Mouse (Mus musculus): ENCODE measurements around the gene Clec11a. TPM values are rescaled to one million over a fixed set of nuclear protein-coding genes. Genes with fewer than 3 reads are reported as not detected.

The Clec11a gene
- polyA plus RNA-seq, 1 experiment: 0.87 TPM

GRCm38 (mm10) chr7:44350957-44351711 lies 44.4 kb upstream of the Clec11a start:
- peak overlapping the region; percentile 45 for H3K4me3 ChIP-seq (ENCODE audit: low read depth, low read length)
- no peaks in the 10 kb centered on the region for H3K36me3 ChIP-seq (ENCODE audit: control insufficient read depth, insufficient read depth, low read length, poor library complexity, severe bottlenecking)
- TF ChIP-seq CTCF (IDR thresholded peaks at IDR 0.05; ENCODE audit: low read depth, low read length) (peak; percentile 35), POLR2A (IDR thresholded peaks at IDR 0.05; ENCODE audit: insufficient read depth, low read length) (no peak)
- H3K9ac ChIP-seq (ENCODE audit: low read depth, poor library complexity, severe bottlenecking): peak overlapping the region; percentile 54
- H3K27ac ChIP-seq (ENCODE audit: insufficient read depth, low read length): peak overlapping the region; percentile 22; the same call in 1 of the 2 replicates
- no peaks in the 10 kb centered on the region for H3K4me1 ChIP-seq (ENCODE audit: control insufficient read depth, insufficient read depth, low read length)
- peaks cover 12% of the 10 kb centered on the region for H3K27me3 ChIP-seq (ENCODE audit: control insufficient read depth, insufficient read depth, low read length, poor library complexity, severe bottlenecking)
- H3K9me3 ChIP-seq (replicated peaks; ENCODE audit: control insufficient read depth, insufficient read depth, low read length, poor library complexity, severe bottlenecking): no peaks in the 10 kb centered on the region

GRCm38 (mm10) chr7:44349043-44349442 lies 42.3 kb upstream of the Clec11a start:
- Histone ChIP-seq H3K36me3 (ENCODE audit: control insufficient read depth, insufficient read depth, low read length, poor library complexity, severe bottlenecking) (no peaks in the 10 kb centered on the region), H3K9me3 (replicated peaks; ENCODE audit: control insufficient read depth, insufficient read depth, low read length, poor library complexity, severe bottlenecking) (no peaks in the 10 kb centered on the region), H3K9ac (ENCODE audit: low read depth, poor library complexity, severe bottlenecking) (no peak overlapping the region), H3K4me3 (ENCODE audit: low read depth, low read length) (no peak overlapping the region), H3K27me3 (ENCODE audit: control insufficient read depth, insufficient read depth, low read length, poor library complexity, severe bottlenecking) (peaks cover 12% of the 10 kb centered on the region), H3K4me1 (ENCODE audit: control insufficient read depth, insufficient read depth, low read length) (no peaks in the 10 kb centered on the region), H3K27ac (ENCODE audit: insufficient read depth, low read length) (no peak overlapping the region)
- TF ChIP-seq CTCF (IDR thresholded peaks at IDR 0.05; ENCODE audit: low read depth, low read length) (no peak), EP300 (IDR thresholded peaks at IDR 0.05; ENCODE audit: insufficient read depth, low read depth, low read length) (no peak), POLR2A (IDR thresholded peaks at IDR 0.05; ENCODE audit: insufficient read depth, low read length) (no peak)

DNA sequence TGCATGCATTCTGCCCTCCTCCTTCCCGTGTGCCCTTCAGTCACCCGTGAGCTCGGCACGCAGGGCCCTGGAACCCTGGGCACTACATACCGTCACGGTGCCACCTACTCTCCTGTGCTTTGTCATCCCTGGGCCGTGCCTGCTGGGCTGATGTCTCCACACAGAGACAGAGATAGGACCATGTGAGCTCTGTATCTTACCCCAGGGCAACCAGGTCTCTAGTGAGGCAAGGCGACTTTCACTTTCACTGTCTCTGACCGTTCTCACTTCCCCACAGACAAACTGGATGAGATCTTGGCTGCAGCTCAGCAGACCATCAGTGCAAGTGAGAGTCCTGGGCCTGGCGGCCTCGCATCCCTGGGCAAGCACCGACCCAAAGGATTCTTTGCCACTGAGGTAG lies 37.9 kb upstream of the Clec11a start:
- H3K27ac ChIP-seq (ENCODE audit: insufficient read depth, low read length): no peak overlapping the region
- H3K36me3 ChIP-seq (ENCODE audit: control insufficient read depth, insufficient read depth, low read length, poor library complexity, severe bottlenecking): no peaks in the 10 kb centered on the region
- TF ChIP-seq POLR2A (IDR thresholded peaks at IDR 0.05; ENCODE audit: insufficient read depth, low read length): no peak
- no peak for TF ChIP-seq EP300 (IDR thresholded peaks at IDR 0.05; ENCODE audit: insufficient read depth, low read depth, low read length)
- TF ChIP-seq CTCF (IDR thresholded peaks at IDR 0.05; ENCODE audit: low read depth, low read length): no peak
- H3K4me3 ChIP-seq (ENCODE audit: low read depth, low read length): no peak overlapping the region
- no peaks in the 10 kb centered on the region for H3K27me3 ChIP-seq (ENCODE audit: control insufficient read depth, insufficient read depth, low read length, poor library complexity, severe bottlenecking)
- no peak overlapping the region for H3K9ac ChIP-seq (ENCODE audit: low read depth, poor library complexity, severe bottlenecking)
- H3K9me3 ChIP-seq (replicated peaks; ENCODE audit: control insufficient read depth, insufficient read depth, low read length, poor library complexity, severe bottlenecking): no peaks in the 10 kb centered on the region
- no peaks in the 10 kb centered on the region for H3K4me1 ChIP-seq (ENCODE audit: control insufficient read depth, insufficient read depth, low read length)

DNA sequence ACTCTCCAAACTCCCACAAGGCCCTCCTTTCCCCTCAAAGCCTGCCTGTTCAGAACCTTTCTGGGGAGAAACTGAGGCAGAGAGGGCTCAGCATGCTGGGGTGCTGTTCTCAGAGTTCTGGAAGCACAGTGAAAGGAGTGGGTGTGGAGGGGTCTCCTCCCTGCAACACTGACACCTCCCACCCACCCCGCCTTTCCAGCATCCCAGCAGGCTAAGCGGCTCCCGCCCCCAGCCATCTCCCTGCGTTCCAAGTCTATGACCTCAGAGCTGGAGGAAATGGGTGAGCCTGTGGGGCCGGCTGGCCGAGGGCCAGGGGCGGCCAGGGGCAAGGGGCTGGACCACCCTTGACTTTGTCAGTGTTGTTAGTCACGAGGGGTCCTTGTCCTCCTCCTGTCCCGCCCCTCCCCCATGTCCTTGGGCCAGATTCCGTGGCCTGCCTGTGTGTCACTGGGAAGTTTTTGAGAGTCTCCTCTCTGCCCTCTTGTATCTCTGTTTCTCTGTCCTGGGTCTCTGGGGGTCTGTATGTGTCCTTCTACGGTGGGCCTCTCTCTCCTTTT lies 36.8 kb upstream of the Clec11a start:
- Histone ChIP-seq H3K4me3 (ENCODE audit: low read depth, low read length) (peak overlapping the region; percentile 5), H3K4me1 (ENCODE audit: control insufficient read depth, insufficient read depth, low read length) (no peaks in the 10 kb centered on the region), H3K9me3 (replicated peaks; ENCODE audit: control insufficient read depth, insufficient read depth, low read length, poor library complexity, severe bottlenecking) (no peaks in the 10 kb centered on the region), H3K36me3 (ENCODE audit: control insufficient read depth, insufficient read depth, low read length, poor library complexity, severe bottlenecking) (no peaks in the 10 kb centered on the region), H3K27me3 (ENCODE audit: control insufficient read depth, insufficient read depth, low read length, poor library complexity, severe bottlenecking) (no peaks in the 10 kb centered on the region), H3K9ac (ENCODE audit: low read depth, poor library complexity, severe bottlenecking) (peak overlapping the region; percentile 9; the same call in 1 of the 2 replicates), H3K27ac (ENCODE audit: insufficient read depth, low read length) (no peak overlapping the region)
- 0 out of 2 replicates have a peak, but pooled peaks have one; percentile 26 for TF ChIP-seq EP300 (IDR thresholded peaks at IDR 0.05; ENCODE audit: insufficient read depth, low read depth, low read length)
- no peak for TF ChIP-seq POLR2A (IDR thresholded peaks at IDR 0.05; ENCODE audit: insufficient read depth, low read length)

DNA sequence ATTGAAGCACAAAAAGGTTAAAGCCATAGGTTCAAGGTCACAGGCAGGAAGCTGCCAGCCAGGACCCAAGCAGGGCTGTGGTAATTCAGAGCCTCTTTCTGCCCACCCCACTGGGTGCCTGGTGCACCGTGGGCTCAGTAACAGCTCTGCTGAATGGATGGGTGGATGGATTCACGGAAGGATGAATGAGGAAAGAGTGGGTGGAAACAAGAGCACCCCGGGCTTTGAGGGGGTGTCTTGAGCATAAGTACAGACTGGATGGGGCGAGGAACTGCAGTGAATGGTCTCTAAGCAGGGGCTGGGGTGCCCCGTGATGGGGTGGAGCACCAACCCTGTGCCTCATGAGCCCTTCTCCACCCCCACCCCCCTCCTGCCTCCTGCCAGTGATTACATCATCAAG lies 35.0 kb upstream of the Clec11a start:
- Histone ChIP-seq H3K9ac (ENCODE audit: low read depth, poor library complexity, severe bottlenecking) (no peak overlapping the region), H3K4me3 (ENCODE audit: low read depth, low read length) (no peak overlapping the region), H3K27me3 (ENCODE audit: control insufficient read depth, insufficient read depth, low read length, poor library complexity, severe bottlenecking) (no peaks in the 10 kb centered on the region), H3K27ac (ENCODE audit: insufficient read depth, low read length) (no peak overlapping the region), H3K4me1 (ENCODE audit: control insufficient read depth, insufficient read depth, low read length) (no peaks in the 10 kb centered on the region), H3K36me3 (ENCODE audit: control insufficient read depth, insufficient read depth, low read length, poor library complexity, severe bottlenecking) (no peaks in the 10 kb centered on the region), H3K9me3 (replicated peaks; ENCODE audit: control insufficient read depth, insufficient read depth, low read length, poor library complexity, severe bottlenecking) (no peaks in the 10 kb centered on the region)
- TF ChIP-seq POLR2A (IDR thresholded peaks at IDR 0.05; ENCODE audit: insufficient read depth, low read length): no peak

DNA sequence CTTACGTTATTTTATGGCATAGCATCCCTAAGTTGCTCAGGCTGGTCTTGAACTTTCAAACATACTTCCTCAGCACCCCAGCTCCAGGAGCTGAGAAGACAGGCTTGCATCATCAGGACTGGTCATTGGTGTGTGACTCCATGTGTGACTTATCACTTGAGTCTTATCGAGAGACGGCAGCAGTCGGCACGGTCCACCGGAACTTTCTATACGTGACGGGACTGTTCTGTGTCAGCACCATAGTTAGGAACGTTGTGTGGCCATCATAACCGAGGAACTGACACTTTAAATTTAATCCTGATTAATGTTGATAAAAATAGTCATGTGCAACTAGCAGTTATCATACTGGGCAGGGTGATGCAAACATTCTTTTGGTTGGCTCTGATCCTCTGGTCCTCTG lies 34.4 kb upstream of the Clec11a start:
- H3K27ac ChIP-seq (ENCODE audit: insufficient read depth, low read length): no peak overlapping the region
- TF ChIP-seq EP300 (IDR thresholded peaks at IDR 0.05; ENCODE audit: insufficient read depth, low read depth, low read length): no peak
- no peak for TF ChIP-seq POLR2A (IDR thresholded peaks at IDR 0.05; ENCODE audit: insufficient read depth, low read length)
- no peak for TF ChIP-seq CTCF (IDR thresholded peaks at IDR 0.05; ENCODE audit: low read depth, low read length)
- peaks cover 2% of the 10 kb centered on the region; the same call in 1 of the 2 replicates for H3K27me3 ChIP-seq (ENCODE audit: control insufficient read depth, insufficient read depth, low read length, poor library complexity, severe bottlenecking)

More for the DNA sequence above, 34.4 kb upstream of the Clec11a start:
- Histone ChIP-seq H3K9me3 (replicated peaks; ENCODE audit: control insufficient read depth, insufficient read depth, low read length, poor library complexity, severe bottlenecking) (no peaks in the 10 kb centered on the region), H3K36me3 (ENCODE audit: control insufficient read depth, insufficient read depth, low read length, poor library complexity, severe bottlenecking) (no peaks in the 10 kb centered on the region), H3K4me1 (ENCODE audit: control insufficient read depth, insufficient read depth, low read length) (no peaks in the 10 kb centered on the region), H3K4me3 (ENCODE audit: low read depth, low read length) (no peak overlapping the region), H3K9ac (ENCODE audit: low read depth, poor library complexity, severe bottlenecking) (no peak overlapping the region)

Measured in ES-Bruce4 (cell line).